Mouse (Mus musculus): ENCODE measurements around the gene Itsn1.

- no peak for TF ChIP-seq CTCF (IDR thresholded peaks at IDR 0.05; ENCODE audit: borderline replicate concordance, control insufficient read depth, extremely low read depth, insufficient read depth, low read length, poor library complexity)
- no peak for TF ChIP-seq POLR2A (IDR thresholded peaks at IDR 0.05; ENCODE audit: control insufficient read depth, extremely low read depth, insufficient read depth, low read length, poor library complexity)
Observed at GRCm38 (mm10) chr16:91889831-91890230, 160.8 kb downstream of the Itsn1 start.
